ENCODE assay signal across 31 mouse cellular contexts in genomic region chr2:165020490-165020889, GRCm38 (mm10). TPM values are rescaled to one million over a fixed set of nuclear protein-coding genes. Genes with fewer than 3 reads are reported as not detected.
"Had no signal": no experiment of that assay in that cellular context is flagged by ENCODE, and none has a peak within 500 bp of the region (broad histone marks: within the 10 kb centered on the region; RNA-seq: fewer than 3 reads in every experiment).

No protein-coding gene starts in this region.

- H3K4me3 ChIP-seq: limb, embryonic 10.5 days; limb, embryonic 12.5 days; limb, embryonic 13.5 days; limb, embryonic 15.5 days; liver, embryonic 12.5 days; liver, embryonic 13.5 days; liver, embryonic 15.5 days; lung, embryonic 15.5 days; megakaryocyte, embryonic 14.5 days; midbrain, embryonic 10.5 days; midbrain, embryonic 12.5 days; midbrain, embryonic 13.5 days; midbrain, embryonic 15.5 days; myocyte; neural tube, embryonic 12.5 days; neural tube, embryonic 13.5 days had no signal

- DNase-seq: left cerebral cortex, postnatal 4 days; liver; liver, embryonic 13.5 days; liver, postnatal 0 days; lung, adult 18-20 months; lung, adult 2 months; lung, embryonic 14.5 days; lung, postnatal 10 days; lung, postnatal 14 days; lung, postnatal 4 days; midbrain, embryonic 14.5 days had no signal

- ATAC-seq: liver, embryonic 12.5 days; liver, postnatal 0 days; lung, postnatal 0 days; midbrain, embryonic 13.5 days; midbrain, embryonic 15.5 days; midbrain, embryonic 16.5 days had no signal

- H3K27ac ChIP-seq: limb, embryonic 10.5 days; limb, embryonic 12.5 days; limb, embryonic 13.5 days; limb, embryonic 15.5 days; liver, embryonic 12.5 days; liver, embryonic 13.5 days; liver, embryonic 14.5 days; liver, embryonic 15.5 days; lung, embryonic 15.5 days; macrophage; midbrain, embryonic 10.5 days; midbrain, embryonic 12.5 days; midbrain, embryonic 13.5 days; midbrain, embryonic 15.5 days; neural tube, embryonic 12.5 days; neural tube, embryonic 13.5 days had no signal

- H3K4me1 ChIP-seq: limb, embryonic 10.5 days; limb, embryonic 12.5 days; limb, embryonic 13.5 days; limb, embryonic 15.5 days; liver, embryonic 15.5 days; lung, embryonic 15.5 days; midbrain, embryonic 10.5 days; midbrain, embryonic 12.5 days; midbrain, embryonic 15.5 days; neural tube, embryonic 12.5 days had no signal

RNA-seq across cellular contexts. Expression of gene Cd40, which starts 34.9 kb away (rescaled TPM):
- total RNA-seq: megakaryocyte-erythroid progenitor cell, adult 5-6 weeks had no signal

RNA-seq across cellular contexts. Expression of gene Slc12a5, which starts 59.9 kb away (rescaled TPM):
- polyA plus RNA-seq: macrophage had no signal
